Mouse (Mus musculus) E14TG2a.4 (cell line): ENCODE results near the gene Arhgap11a.

ENCODE experiments used
- CTCF ChIP-seq: conservative IDR thresholded peaks from 2 replicates; pipeline ENCODE4 v1.5.1; 2014; ENCODE audit warnings: low read length
- NANOG ChIP-seq: IDR thresholded peaks from 2 replicates; pipeline ENCODE4 v1.6.1; 2014; ENCODE audit warnings: borderline replicate concordance, low read length, mixed read lengths

DNA sequence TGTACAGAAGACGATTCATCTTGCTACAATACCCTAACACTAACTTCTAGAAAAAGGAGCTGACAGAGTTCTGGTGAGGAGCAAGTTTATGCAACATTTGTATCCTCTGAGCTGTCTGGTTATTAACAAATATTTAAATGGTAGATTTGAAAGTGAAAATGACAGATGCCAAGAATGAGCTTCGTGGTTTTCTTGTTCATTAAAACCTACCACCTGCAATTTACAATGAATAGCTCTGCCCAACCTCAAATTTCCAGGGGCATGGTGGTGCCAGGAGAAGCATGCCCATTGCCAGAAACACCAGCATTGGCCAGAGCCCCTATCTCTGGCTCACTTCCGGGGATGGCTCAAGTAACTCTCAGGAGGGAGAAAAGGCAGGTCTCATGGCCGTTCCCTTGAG lies 66.9 kb downstream of the Arhgap11a start:
- TF ChIP-seq CTCF, result no peak
- TF ChIP-seq NANOG, result no peak
